Mouse (Mus musculus) heart, embryonic 14.5 days (tissue): Measurements from ENCODE around the gene Csrp2. TPM values are rescaled to one million over a fixed set of nuclear protein-coding genes. Genes with fewer than 3 reads are reported as not detected.

ENCODE experiments used
- ATAC-seq: fragments of 200-750 bp; cut with Nextera tagmentation; 2 replicates; pipeline ENCODE4 v1.8.0; 2017; ENCODE audit warnings: low read depth, moderate TSS enrichment; ENCODE audit not compliant: insufficient number of reproducible peaks, insufficient read depth, low FRiP score
- H3K27ac ChIP-seq, 2 experiments: fragments of 200-500 bp in 1 of 2; fragments of 300-500 bp in 1 of 2; sonication (generic) in 1 of 2; replicated peaks in 1 of 2; 2 replicates each; pipeline ENCODE4 v1.5.1; 2012 to 2014; ENCODE audit warnings: low read depth in 2 of 2, low read length in 2 of 2, control low read depth in 1 of 2, mild to moderate bottlenecking in 1 of 2, mixed read lengths in 1 of 2; ENCODE audit not compliant: control insufficient read depth in 1 of 2, insufficient read depth in 1 of 2
- H3K27me3 ChIP-seq: fragments of 300-500 bp; sonication (generic); 2 replicates; pipeline ENCODE4 v1.6.1; 2014; ENCODE audit warnings: mild to moderate bottlenecking, low read length, control low read depth; ENCODE audit not compliant: control insufficient read depth, insufficient read depth
- H3K36me3 ChIP-seq: fragments of 300-500 bp; sonication (generic); 2 replicates; pipeline ENCODE4 v1.6.1; 2014; ENCODE audit warnings: mild to moderate bottlenecking, control low read depth, low read length, mixed read lengths; ENCODE audit not compliant: control insufficient read depth, insufficient read depth
- H3K4me1 ChIP-seq, 2 experiments: fragments of 200-500 bp in 1 of 2; fragments of 300-500 bp in 1 of 2; sonication (generic) in 1 of 2; 2 replicates each; pipeline ENCODE4 v1.6.1; 2012 to 2014; ENCODE audit warnings: low read length in 2 of 2, control low read depth in 1 of 2, mixed read lengths in 1 of 2; ENCODE audit not compliant: control insufficient read depth in 2 of 2, insufficient read depth in 2 of 2
- H3K4me2 ChIP-seq: fragments of 300-500 bp; sonication (generic); 2 replicates; pipeline ENCODE4 v1.6.1; 2014; ENCODE audit warnings: mild to moderate bottlenecking, low read length
- H3K4me3 ChIP-seq, 2 experiments: fragments of 200-500 bp in 1 of 2; fragments of 300-500 bp in 1 of 2; sonication (generic) in 1 of 2; 2 replicates each; pipeline ENCODE4 v1.5.1; 2012 to 2014; ENCODE audit warnings: low read length in 2 of 2, mild to moderate bottlenecking in 2 of 2, control low read depth in 1 of 2, low read depth in 1 of 2, moderate library complexity in 1 of 2; ENCODE audit not compliant: control insufficient read depth in 1 of 2, insufficient read depth in 1 of 2
- H3K9ac ChIP-seq: fragments of 300-500 bp; sonication (generic); 2 replicates; pipeline ENCODE4 v1.6.1; 2014; ENCODE audit warnings: mild to moderate bottlenecking, low read length
- H3K9me3 ChIP-seq: fragments of 300-500 bp; sonication (generic); 2 replicates; pipeline ENCODE4 v1.6.1; 2016; ENCODE audit warnings: low read length, control low read depth; ENCODE audit not compliant: control insufficient read depth
- WGBS: fragments of 180-500 bp; shearing (Covaris S2); extraction: QIAGEN DNeasy Blood & Tissue Kit; methylation state at CpG from one replicate; pipeline ENCODE4 v1.1.7; 2014; 5-methylcytosine and 5-hydroxymethylcytosine counted together
- polyA plus RNA-seq: library from polyadenylated mRNA; unstranded; fragments of >200 nt; fragmentation: Nextera tagmentation; extraction: Ambion mirVana; gene quantifications from 2 replicates; pipeline ENCODE4 v1.2.1, GENCODE M21; 2014

The Csrp2 gene
- polyA plus RNA-seq, result 451 and 541 TPM in 2 replicates

DNA sequence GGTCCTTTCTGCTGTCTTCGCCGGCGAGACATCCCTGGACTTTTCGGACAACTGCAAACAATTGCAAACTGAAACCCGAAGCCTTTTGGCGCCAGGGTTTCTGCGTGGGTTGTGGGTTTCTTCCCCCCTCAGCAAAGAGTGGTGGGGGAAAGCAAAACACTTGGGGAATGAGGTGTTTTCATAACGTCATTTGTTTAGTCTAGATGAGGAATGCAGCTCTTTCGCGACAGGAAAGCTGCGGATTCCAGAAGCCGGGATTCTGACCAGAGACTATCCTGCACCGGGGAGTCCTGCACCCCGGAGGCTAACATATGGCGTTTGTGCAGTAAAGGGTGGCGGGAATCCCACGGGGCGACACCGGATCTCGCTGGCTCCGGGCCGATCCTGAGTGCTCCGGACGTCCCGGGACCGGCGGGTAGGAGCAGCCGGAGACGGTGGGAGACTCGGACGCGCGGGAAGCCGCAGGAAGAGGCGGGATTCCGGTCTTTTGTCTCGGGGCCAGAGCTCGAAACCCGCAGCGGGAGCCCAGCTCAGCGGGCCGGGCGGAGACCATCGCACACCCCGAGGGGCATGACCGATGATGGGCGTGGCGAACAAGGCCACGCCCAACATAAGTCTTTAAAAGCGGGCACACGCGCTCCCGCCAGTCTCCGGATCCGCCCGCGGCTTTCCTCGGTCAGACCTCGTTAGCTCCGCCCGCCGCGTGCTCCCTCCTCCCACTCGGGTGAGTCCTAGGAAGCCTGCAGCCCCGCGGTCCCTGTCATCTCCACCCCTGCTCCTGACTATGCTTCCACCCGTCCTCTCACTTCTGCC lies at the start of gene Csrp2:
TSS of gene Csrp2 (plus strand) at position 259 of the 813 bp plus-strand sequence.
- WGBS, result under 1% methylated on average over 58 of the region's 67 CpGs
- peak; percentile 91 for ATAC-seq
- peak within 1 kb of the TSS; percentile 95 for H3K9ac ChIP-seq
- no peaks in the 10 kb centered on the region for H3K9me3 ChIP-seq
- H3K4me1 ChIP-seq, result peaks cover 15 to 42% of the 10 kb centered on the region in 2 experiments
- H3K36me3 ChIP-seq, result no peaks in the 10 kb centered on the region
- no peaks in the 10 kb centered on the region for H3K27me3 ChIP-seq
- H3K4me3 ChIP-seq, result peak within 1 kb of the TSS; percentile 87 to 97
- peak within 1 kb of the TSS; percentile 98 for H3K27ac ChIP-seq
- H3K4me2 ChIP-seq, result peak within 1 kb of the TSS; percentile 85

DNA sequence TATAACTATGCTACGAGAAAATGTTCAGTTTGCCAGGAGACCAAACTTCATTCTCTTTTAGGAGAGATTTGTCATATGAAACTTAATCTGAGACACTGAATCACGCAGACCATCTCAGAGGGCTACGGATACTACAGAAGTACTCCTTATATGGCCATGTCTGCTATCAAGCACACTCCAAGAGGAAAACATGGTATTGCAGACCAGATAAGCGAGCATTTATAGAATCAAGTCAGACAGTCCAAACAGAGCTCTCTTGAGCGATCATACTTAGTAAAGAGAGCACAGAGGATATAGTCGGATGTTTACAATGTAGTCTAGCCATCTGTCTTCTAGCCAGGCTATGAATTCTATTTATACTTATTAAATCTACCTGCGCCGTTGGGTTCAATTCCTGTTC lies 44.7 kb upstream of the Csrp2 start:
- ATAC-seq, result peak; percentile 55; the same call in 1 of the 2 replicates
- Histone ChIP-seq H3K4me1 (peaks cover 18 to 35% of the 10 kb centered on the region in 2 experiments), H3K9ac (no peak overlapping the region), H3K27me3 (no peaks in the 10 kb centered on the region), H3K4me2 (peak overlapping the region; percentile 40), H3K36me3 (no peaks in the 10 kb centered on the region), H3K9me3 (0 out of 2 replicates have a peak, but pooled peaks cover 4% of the 10 kb centered on the region), H3K4me3 (no peak overlapping the region), H3K27ac (peak overlapping the region; percentile 22 to 75; a peak in 3 of 4 replicates)
- 15% methylated on average over 8 of the region's 8 CpGs for WGBS

DNA sequence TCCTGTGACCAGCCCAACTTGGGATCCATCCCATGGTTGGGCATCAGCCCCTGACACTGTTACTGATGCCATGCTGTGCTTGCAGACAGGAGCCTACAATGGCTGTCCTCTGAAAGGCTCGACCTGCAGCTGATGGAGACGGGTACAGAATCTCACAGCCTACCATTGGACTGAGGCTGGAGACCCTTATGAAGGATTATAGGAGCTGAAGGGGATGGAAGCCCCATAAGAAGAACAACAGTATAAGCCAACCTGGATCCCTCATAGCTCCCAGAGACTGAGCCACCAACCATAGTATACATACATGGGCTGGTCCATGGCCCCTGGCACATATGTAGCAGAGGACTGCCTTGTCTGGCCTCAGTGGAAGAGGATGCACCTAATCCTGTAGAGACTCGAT lies 42.6 kb upstream of the Csrp2 start:
- Histone ChIP-seq H3K4me3 (no peak overlapping the region), H3K4me2 (no peak overlapping the region), H3K36me3 (no peaks in the 10 kb centered on the region), H3K9ac (no peak overlapping the region), H3K4me1 (peaks cover 21 to 35% of the 10 kb centered on the region in 2 experiments), H3K9me3 (0 out of 2 replicates have a peak, but pooled peaks cover 3% of the 10 kb centered on the region), H3K27ac (no peak overlapping the region), H3K27me3 (no peaks in the 10 kb centered on the region)
- 90% methylated on average over 3 of the region's 3 CpGs for WGBS
- ATAC-seq, result no peak

DNA sequence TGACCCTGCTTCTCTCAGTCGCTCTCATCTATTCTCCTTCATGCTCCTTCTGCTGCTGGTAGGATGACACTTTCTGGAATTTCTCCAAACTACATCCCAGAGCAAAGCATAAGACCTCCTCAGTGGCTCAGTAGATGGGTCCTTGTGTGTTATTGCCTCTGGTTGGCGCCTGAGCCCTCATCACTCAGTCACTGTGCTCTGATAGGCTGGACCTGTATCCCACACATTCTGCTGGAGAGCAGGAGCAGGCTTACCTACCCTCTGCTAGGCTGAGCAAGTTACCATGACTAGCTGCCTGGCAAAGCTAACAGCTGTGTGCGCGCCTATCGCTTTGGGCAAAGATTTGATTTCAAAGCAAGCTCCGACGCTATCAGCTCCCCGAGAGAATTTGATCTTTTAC lies 41.7 kb upstream of the Csrp2 start:
- Histone ChIP-seq H3K27me3 (no peaks in the 10 kb centered on the region), H3K9ac (no peak overlapping the region), H3K4me2 (no peak overlapping the region), H3K4me1 (peaks cover 21 to 35% of the 10 kb centered on the region in 2 experiments), H3K36me3 (no peaks in the 10 kb centered on the region), H3K4me3 (no peak overlapping the region), H3K9me3 (no peaks in the 10 kb centered on the region), H3K27ac (no peak overlapping the region)
- ATAC-seq, result 0 out of 2 replicates have a peak, but pooled peaks have one; percentile 20
- 44% methylated on average over 8 of the region's 8 CpGs for WGBS

- no peaks in the 10 kb centered on the region for H3K27me3 ChIP-seq
- no peak overlapping the region for H3K9ac ChIP-seq
- no peaks in the 10 kb centered on the region for H3K9me3 ChIP-seq
- H3K4me1 ChIP-seq, result peaks cover 21 to 35% of the 10 kb centered on the region in 2 experiments
- no peak overlapping the region for H3K4me3 ChIP-seq
- no peaks in the 10 kb centered on the region for H3K36me3 ChIP-seq
- no peak for ATAC-seq
- 36% methylated on average over 5 of the region's 5 CpGs for WGBS
- no peak overlapping the region for H3K4me2 ChIP-seq
- H3K27ac ChIP-seq, result peak overlapping the region; percentile 19 to 55; a peak in 3 of 4 replicates
These were observed 40.9 kb upstream of the Csrp2 start for GRCm38 (mm10) chr10:110878641-110879040.

GRCm38 (mm10) chr10:110879426-110880066 lies 40.0 kb upstream of the Csrp2 start:
- no peak overlapping the region for H3K4me3 ChIP-seq
- no peak overlapping the region for H3K9ac ChIP-seq

DNA sequence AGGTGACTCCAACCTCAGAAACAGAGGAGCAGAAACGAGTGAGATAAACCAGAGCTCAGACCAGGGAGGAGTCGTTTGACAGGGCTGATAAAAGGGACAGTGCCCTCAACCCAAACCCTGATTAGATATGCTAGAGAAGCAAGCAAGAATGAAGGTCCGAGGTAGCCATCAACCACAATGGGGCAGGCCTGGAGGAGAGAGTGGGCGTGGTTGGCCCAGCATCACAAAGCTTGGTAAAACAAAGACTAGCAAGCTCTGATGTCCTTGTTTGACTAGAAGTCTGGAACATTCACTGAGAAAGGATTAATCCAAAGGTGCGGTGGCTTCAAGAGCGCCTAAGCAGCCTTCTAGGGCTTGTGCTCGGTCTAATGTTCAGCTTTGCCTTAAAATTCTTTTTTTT lies 38.2 kb upstream of the Csrp2 start:
- no peak overlapping the region for H3K4me3 ChIP-seq
- ATAC-seq, result no peak
- no peak overlapping the region for H3K27ac ChIP-seq
- H3K4me1 ChIP-seq, result peaks cover 19 to 22% of the 10 kb centered on the region in 2 experiments
- no peak overlapping the region for H3K9ac ChIP-seq
- H3K9me3 ChIP-seq, result no peaks in the 10 kb centered on the region
- no peaks in the 10 kb centered on the region for H3K36me3 ChIP-seq
- 52% methylated on average over 7 of the region's 7 CpGs for WGBS
- no peak overlapping the region for H3K4me2 ChIP-seq
- H3K27me3 ChIP-seq, result no peaks in the 10 kb centered on the region

More at GRCm38 (mm10) chr10:110879426-110880066, 40.0 kb upstream of the Csrp2 start:
- Histone ChIP-seq H3K36me3 (no peaks in the 10 kb centered on the region), H3K27ac (peak overlapping the region; percentile 19 to 46; a peak in 3 of 4 replicates), H3K27me3 (no peaks in the 10 kb centered on the region), H3K4me2 (0 out of 2 replicates have a peak overlapping the region, but pooled peaks have one; percentile 7), H3K4me1 (peaks cover 19 to 29% of the 10 kb centered on the region in 2 experiments), H3K9me3 (no peaks in the 10 kb centered on the region)
- WGBS, result 25% methylated on average over 7 of the region's 7 CpGs
- peak; percentile 51; the same call in 1 of the 2 replicates for ATAC-seq
